Mouse (Mus musculus) liver, embryonic 12.5 days (tissue): ENCODE measurements around the gene Cacna2d3. TPM values are rescaled to one million over a fixed set of nuclear protein-coding genes. Genes with fewer than 3 reads are reported as not detected.

Experiments
- ATAC-seq: fragments of 200-750 bp; cut with Nextera tagmentation; 2 replicates; pipeline ENCODE4 v1.8.0; 2017; ENCODE audit warnings: moderate number of reproducible peaks, mild to moderate bottlenecking, moderate library complexity
- H3K27ac ChIP-seq: fragments of 300-500 bp; sonication (generic); 2 replicates; pipeline ENCODE4 v1.5.1; 2016; ENCODE audit warnings: mild to moderate bottlenecking
- H3K27me3 ChIP-seq: fragments of 300-500 bp; sonication (generic); replicated peaks from 2 replicates; pipeline ENCODE4 v1.6.1; 2016; ENCODE audit warnings: mild to moderate bottlenecking, moderate library complexity
- H3K36me3 ChIP-seq: fragments of 300-500 bp; sonication (generic); 2 replicates; pipeline ENCODE4 v1.6.1; 2016; ENCODE audit warnings: mild to moderate bottlenecking, moderate library complexity
- H3K4me1 ChIP-seq: fragments of 300-500 bp; sonication (generic); 2 replicates; pipeline ENCODE4 v1.6.1; 2016
- H3K4me2 ChIP-seq: fragments of 300-500 bp; sonication (generic); 2 replicates; pipeline ENCODE4 v1.6.1; 2016; ENCODE audit warnings: mild to moderate bottlenecking, moderate library complexity
- H3K4me3 ChIP-seq: fragments of 300-500 bp; sonication (generic); 2 replicates; pipeline ENCODE4 v1.5.1; 2016; ENCODE audit warnings: mild to moderate bottlenecking, moderate library complexity
- H3K9ac ChIP-seq: fragments of 300-500 bp; sonication (generic); 2 replicates; pipeline ENCODE4 v1.6.1; 2016; ENCODE audit warnings: mild to moderate bottlenecking, moderate library complexity
- H3K9me3 ChIP-seq: fragments of 300-500 bp; sonication (generic); replicated peaks from 2 replicates; pipeline ENCODE4 v1.6.1; 2016; ENCODE audit warnings: mild to moderate bottlenecking, moderate library complexity
- WGBS: fragments of 180-500 bp; shearing (Covaris S2); methylation state at CpG from one replicate; pipeline ENCODE4 v1.1.7; 2016; ENCODE audit not compliant: insufficient replicate concordance; 5-methylcytosine and 5-hydroxymethylcytosine counted together
- polyA plus RNA-seq: library from polyadenylated mRNA; unstranded; fragments of >200 nt; fragmentation: Nextera tagmentation; extraction: Ambion mirVana; gene quantifications from 2 replicates; pipeline ENCODE4 v1.2.1, GENCODE M21; 2016

Cacna2d3 gene
- polyA plus RNA-seq, 1 experiment from 2014 or later, result 0.39 TPM

- Histone ChIP-seq H3K4me3 (no peak overlapping the region), H3K27ac (no peak overlapping the region), H3K4me2 (no peak overlapping the region), H3K9me3 (no peaks in the 10 kb centered on the region), H3K9ac (no peak overlapping the region), H3K36me3 (no peaks in the 10 kb centered on the region), H3K4me1 (no peaks in the 10 kb centered on the region), H3K27me3 (no peaks in the 10 kb centered on the region)
- 34% methylated on average over 3 of the region's 3 CpGs for WGBS
- no peak for ATAC-seq
Observed at GRCm38 (mm10) chr14:28954588-28954987, 767.1 kb downstream of the Cacna2d3 start.

GRCm38 (mm10) chr14:28954086-28954485, 767.6 kb downstream of the Cacna2d3 start:
- no peak overlapping the region for H3K4me3 ChIP-seq
- H3K27ac ChIP-seq, result no peak overlapping the region
- no peak for ATAC-seq
- H3K9me3 ChIP-seq, result no peaks in the 10 kb centered on the region
- H3K9ac ChIP-seq, result no peak overlapping the region
- H3K27me3 ChIP-seq, result no peaks in the 10 kb centered on the region
- WGBS, result 57% methylated on average over 6 of the region's 6 CpGs
- no peaks in the 10 kb centered on the region for H3K4me1 ChIP-seq
- H3K4me2 ChIP-seq, result no peak overlapping the region
- no peaks in the 10 kb centered on the region for H3K36me3 ChIP-seq

- Histone ChIP-seq H3K4me3 (no peak overlapping the region), H3K36me3 (no peaks in the 10 kb centered on the region), H3K27ac (no peak overlapping the region), H3K9ac (no peak overlapping the region), H3K9me3 (no peaks in the 10 kb centered on the region), H3K27me3 (no peaks in the 10 kb centered on the region), H3K4me2 (no peak overlapping the region), H3K4me1 (no peaks in the 10 kb centered on the region)
- no peak for ATAC-seq
- 49% methylated on average over 5 of the region's 5 CpGs for WGBS
Observed at GRCm38 (mm10) chr14:28953409-28953808, 768.3 kb downstream of the Cacna2d3 start.

- H3K9me3 ChIP-seq, result no peaks in the 10 kb centered on the region
- no peaks in the 10 kb centered on the region for H3K4me1 ChIP-seq
- H3K36me3 ChIP-seq, result no peaks in the 10 kb centered on the region
- WGBS, result 63% methylated on average over 2 of the region's 2 CpGs
- no peaks in the 10 kb centered on the region for H3K27me3 ChIP-seq
- H3K4me3 ChIP-seq, result no peak overlapping the region
- H3K4me2 ChIP-seq, result no peak overlapping the region
- no peak for ATAC-seq
- H3K27ac ChIP-seq, result no peak overlapping the region
- no peak overlapping the region for H3K9ac ChIP-seq
Observed at GRCm38 (mm10) chr14:28950499-28950898, 771.2 kb downstream of the Cacna2d3 start.

- H3K4me3 ChIP-seq, result no peak overlapping the region
- ATAC-seq, result no peak
- WGBS, result 64% methylated on average over 1 of the region's 1 CpGs
- H3K27ac ChIP-seq, result no peak overlapping the region
- no peaks in the 10 kb centered on the region for H3K27me3 ChIP-seq
- H3K36me3 ChIP-seq, result no peaks in the 10 kb centered on the region
- no peak overlapping the region for H3K9ac ChIP-seq
- H3K9me3 ChIP-seq, result no peaks in the 10 kb centered on the region
- no peak overlapping the region for H3K4me2 ChIP-seq
- no peaks in the 10 kb centered on the region for H3K4me1 ChIP-seq
Observed at GRCm38 (mm10) chr14:28949785-28950184, 771.9 kb downstream of the Cacna2d3 start.

- H3K9me3 ChIP-seq, result no peaks in the 10 kb centered on the region
- ATAC-seq, result no peak
Observed at GRCm38 (mm10) chr14:28948019-28948850, 773.4 kb downstream of the Cacna2d3 start.

GRCm38 (mm10) chr14:28932746-28933293, 788.8 kb downstream of the Cacna2d3 start:
- Histone ChIP-seq H3K9ac (no peak overlapping the region), H3K4me1 (no peaks in the 10 kb centered on the region), H3K4me2 (no peak overlapping the region), H3K27ac (no peak overlapping the region), H3K9me3 (no peaks in the 10 kb centered on the region), H3K27me3 (no peaks in the 10 kb centered on the region), H3K36me3 (no peaks in the 10 kb centered on the region), H3K4me3 (no peak overlapping the region)
- ATAC-seq, result no peak
- 46% methylated on average over 1 of the region's 1 CpGs for WGBS

More at GRCm38 (mm10) chr14:28948019-28948850, 773.4 kb downstream of the Cacna2d3 start:
- no peaks in the 10 kb centered on the region for H3K4me1 ChIP-seq
- H3K27me3 ChIP-seq, result no peaks in the 10 kb centered on the region
- no peak overlapping the region for H3K9ac ChIP-seq
- H3K27ac ChIP-seq, result no peak overlapping the region
- no peaks in the 10 kb centered on the region for H3K36me3 ChIP-seq
- 73% methylated on average over 7 of the region's 7 CpGs for WGBS
- no peak overlapping the region for H3K4me2 ChIP-seq
- H3K4me3 ChIP-seq, result no peak overlapping the region

GRCm38 (mm10) chr14:28923180-28923961, 798.3 kb downstream of the Cacna2d3 start:
- H3K4me1 ChIP-seq, result no peaks in the 10 kb centered on the region
- ATAC-seq, result no peak
- no peak overlapping the region for H3K4me2 ChIP-seq
- H3K27me3 ChIP-seq, result no peaks in the 10 kb centered on the region
- WGBS, result 51% methylated on average over 12 of the region's 12 CpGs
- H3K27ac ChIP-seq, result no peak overlapping the region
- no peaks in the 10 kb centered on the region for H3K36me3 ChIP-seq
- H3K9me3 ChIP-seq, result no peaks in the 10 kb centered on the region
- no peak overlapping the region for H3K9ac ChIP-seq
- no peak overlapping the region for H3K4me3 ChIP-seq

- Histone ChIP-seq H3K4me3 (no peak overlapping the region), H3K27ac (no peak overlapping the region), H3K9ac (no peak overlapping the region), H3K9me3 (no peaks in the 10 kb centered on the region), H3K4me2 (no peak overlapping the region), H3K4me1 (no peaks in the 10 kb centered on the region), H3K27me3 (no peaks in the 10 kb centered on the region), H3K36me3 (no peaks in the 10 kb centered on the region)
- 68% methylated on average over 5 of the region's 5 CpGs for WGBS
- ATAC-seq, result no peak
Observed at GRCm38 (mm10) chr14:28918871-28919270, 802.8 kb downstream of the Cacna2d3 start.

GRCm38 (mm10) chr14:28915004-28915403, 806.7 kb downstream of the Cacna2d3 start:
- no peak overlapping the region for H3K9ac ChIP-seq
- H3K36me3 ChIP-seq, result no peaks in the 10 kb centered on the region
- no peak for ATAC-seq
- no peak overlapping the region for H3K27ac ChIP-seq
- no peaks in the 10 kb centered on the region for H3K4me1 ChIP-seq
- H3K27me3 ChIP-seq, result no peaks in the 10 kb centered on the region
- H3K9me3 ChIP-seq, result no peaks in the 10 kb centered on the region
- 55% methylated on average over 1 of the region's 1 CpGs for WGBS
- H3K4me3 ChIP-seq, result no peak overlapping the region
- no peak overlapping the region for H3K4me2 ChIP-seq

- Histone ChIP-seq H3K36me3 (no peaks in the 10 kb centered on the region), H3K9ac (no peak overlapping the region), H3K27ac (no peak overlapping the region), H3K4me2 (no peak overlapping the region), H3K27me3 (no peaks in the 10 kb centered on the region), H3K9me3 (no peaks in the 10 kb centered on the region), H3K4me1 (no peaks in the 10 kb centered on the region), H3K4me3 (no peak overlapping the region)
- ATAC-seq, result no peak
- WGBS, result 87% methylated on average over 6 of the region's 6 CpGs
Observed at GRCm38 (mm10) chr14:28907659-28908058, 814.0 kb downstream of the Cacna2d3 start.

- ATAC-seq, result no peak
- H3K4me1 ChIP-seq, result no peaks in the 10 kb centered on the region
Observed at GRCm38 (mm10) chr14:28892530-28892929, 829.1 kb downstream of the Cacna2d3 start.

More at GRCm38 (mm10) chr14:28892530-28892929, 829.1 kb downstream of the Cacna2d3 start:
- no peaks in the 10 kb centered on the region for H3K36me3 ChIP-seq
- H3K27me3 ChIP-seq, result no peaks in the 10 kb centered on the region
- WGBS, result 68% methylated on average over 3 of the region's 3 CpGs
- H3K9ac ChIP-seq, result no peak overlapping the region
- no peaks in the 10 kb centered on the region for H3K9me3 ChIP-seq
- H3K4me2 ChIP-seq, result no peak overlapping the region
- no peak overlapping the region for H3K4me3 ChIP-seq
- no peak overlapping the region for H3K27ac ChIP-seq
